Mouse (Mus musculus) thymus, postnatal 10 days (tissue): ENCODE measurements around the gene Psg25.
"Not testable (repeated sequence)": the region's sequence is repeated elsewhere in the genome, so short reads cannot be mapped to it uniquely, and the experiment has no call there.

Experiments used
- DNase-seq, 2 experiments: peaks; one replicate each; pipeline ENCODE4 v3.0.0; 2021; ENCODE audit warnings: low spot score in 2 of 2

Gene Psg25

GRCm38 (mm10) chr7:18532169-18532568 is at the start of gene Psg25:
Psg25 (minus strand) TSS chr7:18532269.
- no peak for DNase-seq

GRCm38 (mm10) chr7:18567205-18567604 is 35.1 kb upstream of the Psg25 start, which contains the start of gene Psg27:
Psg27 (minus strand) TSS chr7:18567305.
- DNase-seq, result no peak

- DNase-seq, result no peak
Observed at GRCm38 (mm10) chr7:18559850-18560249, 27.8 kb upstream of the Psg25 start.

GRCm38 (mm10) chr7:18555751-18556150 is 23.7 kb upstream of the Psg25 start:
- DNase-seq, result not testable (repeated sequence)

- no peak for DNase-seq
Observed at GRCm38 (mm10) chr7:18533420-18533819, 1.4 kb upstream of the Psg25 start.

GRCm38 (mm10) chr7:18524668-18525067 is 7.4 kb downstream of the Psg25 start:
- no peak for DNase-seq

GRCm38 (mm10) chr7:18512848-18513247 is 19.2 kb downstream of the Psg25 start:
- not testable (repeated sequence) for DNase-seq

- not testable (repeated sequence) for DNase-seq
Observed at GRCm38 (mm10) chr7:18512417-18512816, 19.7 kb downstream of the Psg25 start.

GRCm38 (mm10) chr7:18511479-18511878 is 20.6 kb downstream of the Psg25 start:
- DNase-seq, result no peak

GRCm38 (mm10) chr7:18484077-18484476 is 48.0 kb downstream of the Psg25 start, which contains the start of gene Psg26:
Psg26 (minus strand) TSS chr7:18484177.
- no peak for DNase-seq
